Mouse (Mus musculus) layer of hippocampus, postnatal 10 days (tissue): ENCODE measurements around the gene Dchs2. TPM values are rescaled to one million over a fixed set of nuclear protein-coding genes. Genes with fewer than 3 reads are reported as not detected.
A peak's percentile ranks its signal among the peaks of the same experiment; 100 is the strongest.

Experiments
- DNase-seq, 2 experiments: peaks; one replicate each; pipeline ENCODE4 v3.0.0; 2021; ENCODE audit warnings: low spot score in 2 of 2
- total RNA-seq, 2 experiments: library from RNA; stranded (reverse); gene quantifications; 2 replicates each; pipeline ENCODE4 v1.2.3; 2021

Dchs2 gene
- total RNA-seq, 2 experiments from 2014 or later, result 4.5 to 5.2 TPM

- DNase-seq, result no peak
Measured at GRCm38 (mm10) chr3:83148508-83148907, 20.8 kb downstream of the Dchs2 start.

DNA sequence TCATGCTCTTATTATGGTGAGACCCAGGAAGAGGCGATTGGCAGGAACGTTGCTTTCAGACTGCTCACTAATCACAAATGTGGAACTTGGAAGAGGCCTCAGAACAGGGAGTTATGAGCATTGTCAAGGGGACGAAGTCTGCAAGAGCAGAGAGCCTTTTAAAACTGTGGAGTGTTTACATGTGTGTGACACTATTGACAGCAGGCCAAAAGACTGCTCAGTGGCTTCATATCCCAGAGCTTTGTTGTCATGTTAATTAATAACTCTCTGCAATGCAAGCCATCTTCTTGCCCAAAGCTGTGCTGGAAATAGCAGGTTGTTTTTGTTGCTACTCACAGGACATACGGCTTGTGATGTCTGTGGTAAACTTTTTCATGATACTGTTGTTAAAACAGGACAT lies 27.9 kb downstream of the Dchs2 start:
- DNase-seq, result no peak

DNA sequence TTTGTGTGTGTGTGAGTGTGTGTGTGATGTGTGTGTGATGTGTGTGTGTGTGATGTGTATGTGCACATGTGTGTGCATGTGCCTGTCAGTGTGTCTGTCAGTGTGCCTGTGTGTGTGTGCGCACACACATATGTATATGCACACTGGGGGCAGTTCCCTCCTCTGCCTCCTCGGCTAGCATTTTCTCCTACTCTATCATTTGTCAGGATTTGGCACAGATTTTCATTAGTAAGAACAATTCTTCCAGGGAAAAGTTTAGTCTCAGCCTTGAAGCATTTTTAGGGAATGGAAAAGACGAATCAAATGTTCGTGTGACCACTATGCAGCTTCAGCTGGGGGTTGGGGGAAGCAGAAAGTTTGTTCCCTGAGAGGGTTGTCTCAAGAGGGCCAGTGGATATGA lies 28.4 kb downstream of the Dchs2 start:
- no peak for DNase-seq

GRCm38 (mm10) chr3:83161542-83162231 lies 33.9 kb downstream of the Dchs2 start:
- DNase-seq, result no peak

DNA sequence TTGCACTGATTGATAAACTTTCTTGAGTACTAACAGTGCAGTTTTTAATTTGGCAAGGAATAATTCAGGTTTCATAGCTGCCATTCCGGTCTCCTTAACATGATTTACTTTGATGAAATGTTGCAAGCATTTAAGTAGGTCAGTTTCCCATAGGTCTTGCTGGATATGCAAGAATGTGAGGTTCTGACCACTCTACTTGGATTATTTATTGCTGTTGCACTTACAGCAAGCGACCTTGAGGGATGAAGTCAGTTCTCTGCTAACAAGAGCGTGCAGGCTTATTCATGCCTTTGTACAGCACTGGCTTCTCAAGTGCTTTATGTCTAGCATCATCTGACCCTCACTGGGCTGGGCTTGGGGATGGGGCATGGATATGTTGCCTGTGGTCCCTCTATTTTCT lies 35.9 kb downstream of the Dchs2 start:
- DNase-seq, result no peak

- no peak for DNase-seq
Measured at GRCm38 (mm10) chr3:83185527-83185926, 57.8 kb downstream of the Dchs2 start.

DNA sequence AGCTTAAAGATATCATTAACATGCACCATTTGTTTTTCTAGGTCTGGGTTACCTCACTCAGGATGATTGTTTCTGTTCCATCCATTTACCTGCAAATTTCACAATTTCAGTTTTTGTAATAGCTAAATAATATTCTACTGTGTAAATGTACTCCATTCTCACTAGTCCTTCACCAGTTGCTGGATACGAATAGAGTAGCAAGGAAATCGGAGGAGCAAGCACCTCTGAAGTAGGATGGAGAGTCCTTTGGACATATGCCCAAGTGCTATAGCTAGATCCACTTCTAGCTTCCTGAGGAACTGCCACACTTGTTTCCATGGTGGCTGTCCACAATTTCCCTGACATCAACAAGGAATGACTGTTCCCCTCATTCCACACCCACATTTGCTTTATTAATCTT lies 63.5 kb downstream of the Dchs2 start:
- DNase-seq, result no peak

GRCm38 (mm10) chr3:83192401-83192800 lies 64.7 kb downstream of the Dchs2 start:
- DNase-seq, result no peak

- DNase-seq, result no peak
Measured at GRCm38 (mm10) chr3:83194911-83195310, 67.2 kb downstream of the Dchs2 start.

- DNase-seq, result no peak
Measured at GRCm38 (mm10) chr3:83201286-83201980, 73.7 kb downstream of the Dchs2 start.

GRCm38 (mm10) chr3:83205073-83205668 lies 77.4 kb downstream of the Dchs2 start:
- DNase-seq, result no peak

GRCm38 (mm10) chr3:83209646-83210045 lies 81.9 kb downstream of the Dchs2 start:
- DNase-seq, result no peak

DNA sequence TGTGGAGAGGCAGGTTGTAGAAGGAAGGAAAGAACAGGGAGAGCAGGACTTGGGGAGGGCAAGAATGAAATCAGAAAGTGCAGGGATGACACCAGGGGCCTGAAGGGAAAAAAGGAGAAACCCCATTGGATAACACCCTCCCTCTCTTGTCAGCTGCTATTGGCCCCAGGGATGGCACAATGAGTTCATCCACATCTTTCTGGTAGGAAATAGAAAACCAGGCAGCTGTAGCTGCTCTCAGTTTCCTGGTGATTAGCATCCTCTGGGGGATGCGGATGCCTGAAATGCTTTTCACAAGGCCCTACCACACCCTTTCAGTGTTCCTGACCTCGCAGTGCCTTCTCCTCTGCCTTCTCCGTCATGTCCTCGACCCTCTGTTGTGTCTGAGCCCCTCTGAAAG lies 82.5 kb downstream of the Dchs2 start:
- no peak for DNase-seq

GRCm38 (mm10) chr3:83211939-83212338 lies 84.2 kb downstream of the Dchs2 start:
- DNase-seq, result no peak

- peak; percentile 24 to 41 for DNase-seq
Measured at GRCm38 (mm10) chr3:83212578-83212977, 84.8 kb downstream of the Dchs2 start.

DNA sequence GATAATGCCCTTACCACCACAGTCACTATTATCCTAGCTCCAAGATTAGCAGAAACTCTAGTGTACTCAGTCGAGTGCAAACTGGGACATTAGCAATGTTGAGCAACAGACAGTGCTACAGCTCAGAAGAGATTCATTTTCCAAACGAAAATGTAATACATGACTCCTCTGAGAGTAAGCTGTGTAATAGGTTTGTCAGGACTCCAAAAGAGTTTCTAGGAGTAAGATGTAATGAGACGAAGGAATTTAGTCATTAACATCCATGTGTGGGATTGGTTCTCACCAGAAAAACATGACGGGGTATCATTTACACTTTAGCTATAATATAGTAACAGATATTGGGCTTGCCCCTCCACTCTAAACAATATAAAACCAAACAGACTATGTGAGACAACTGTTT lies 90.3 kb downstream of the Dchs2 start:
- DNase-seq, result no peak

DNA sequence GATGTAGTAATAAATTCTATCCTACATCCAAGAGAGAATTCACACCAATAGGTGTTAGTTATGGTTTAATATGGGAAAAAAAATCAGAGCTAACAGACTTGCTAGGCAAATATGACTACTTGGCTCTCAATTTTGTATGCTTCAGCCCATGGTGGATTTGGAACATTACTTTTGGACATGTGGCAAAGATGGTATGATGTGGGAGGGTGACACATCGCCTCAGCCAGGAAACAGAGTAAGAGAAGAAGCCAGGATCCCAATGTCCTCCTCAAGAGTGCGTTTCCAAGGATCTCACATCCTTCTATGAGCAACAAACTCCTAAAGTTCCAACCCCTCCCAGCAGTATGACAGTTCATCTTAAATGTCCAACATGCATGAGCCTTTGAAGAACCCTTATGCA lies 92.4 kb downstream of the Dchs2 start:
- no peak for DNase-seq

- DNase-seq, result peak; percentile 30 to 49
Measured at GRCm38 (mm10) chr3:83222125-83222524, 94.4 kb downstream of the Dchs2 start.

DNA sequence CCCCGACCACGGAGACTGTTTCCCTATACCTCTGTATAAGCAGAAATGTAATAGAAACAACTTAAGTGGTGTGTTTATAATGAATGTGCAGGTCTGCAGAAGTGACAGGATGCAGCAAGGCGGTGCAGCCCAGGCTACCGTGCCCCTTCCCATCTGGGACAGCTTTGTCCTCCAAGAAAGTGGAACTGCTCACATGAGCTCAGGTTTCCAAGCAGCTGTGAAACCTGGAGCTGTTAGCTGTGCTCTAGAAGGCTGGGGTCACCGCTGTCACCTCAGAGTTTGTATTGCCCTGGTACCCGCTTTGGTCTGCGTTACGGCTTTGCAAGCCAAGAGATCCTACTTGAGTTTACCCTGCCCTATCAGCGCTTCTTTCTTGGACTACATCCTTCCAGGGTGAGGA lies 100.6 kb downstream of the Dchs2 start:
- DNase-seq, result no peak

- no peak for DNase-seq
Measured at GRCm38 (mm10) chr3:83230326-83230725, 102.6 kb downstream of the Dchs2 start.

DNA sequence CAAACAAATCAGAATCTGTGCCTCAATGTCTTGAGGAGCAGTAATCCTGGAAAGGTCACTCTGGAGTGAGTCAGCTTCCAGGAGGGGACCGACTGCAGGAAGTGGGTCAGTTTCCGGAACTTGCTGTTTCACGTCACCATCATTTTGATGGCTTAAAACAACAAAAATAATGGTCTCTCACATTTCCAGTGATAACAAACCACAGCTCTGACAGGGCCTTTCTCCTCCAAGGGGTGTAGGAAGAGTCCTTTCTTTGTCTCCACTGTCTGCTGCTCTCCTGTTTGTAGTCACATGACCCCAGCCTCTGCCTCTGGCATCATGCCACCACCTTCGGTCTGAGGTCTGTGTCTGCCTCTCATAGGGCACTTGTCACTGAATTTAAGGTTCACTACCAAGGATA lies 106.7 kb downstream of the Dchs2 start:
- no peak for DNase-seq

- DNase-seq, result no peak
Measured at GRCm38 (mm10) chr3:83235061-83235460, 107.3 kb downstream of the Dchs2 start.

- DNase-seq, result no peak
Measured at GRCm38 (mm10) chr3:83246536-83246935, 118.8 kb downstream of the Dchs2 start.
